Mouse (Mus musculus): ENCODE measurements around the gene Cd59b. TPM values are rescaled to one million over a fixed set of nuclear protein-coding genes. Genes with fewer than 3 reads are reported as not detected.
A peak's percentile ranks its signal among the peaks of the same experiment; 100 is the strongest.
"Not testable (repeated sequence)": the region's sequence is repeated elsewhere in the genome, so short reads cannot be mapped to it uniquely, and the experiment has no call there.

Cd59b gene
- total RNA-seq, 2 experiments from 2014 or later: 1.7 to 4.2 TPM

DNA sequence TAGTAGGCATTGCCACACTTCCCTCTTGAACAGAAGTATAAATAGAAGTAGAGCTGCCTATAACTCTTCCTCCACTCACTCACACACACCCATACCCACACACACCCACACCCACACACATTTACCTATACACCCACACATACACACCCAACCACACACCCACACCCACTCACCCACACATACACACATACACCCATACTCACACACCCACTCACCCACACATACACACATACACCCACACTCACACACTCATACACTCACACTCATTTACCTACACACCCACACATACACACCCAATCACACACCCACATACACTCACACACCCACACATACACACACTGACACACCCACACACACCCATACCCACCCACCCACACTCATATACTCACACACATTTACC lies 12.8 kb downstream of the Cd59b start:
- no peak for TF ChIP-seq CTCF (IDR thresholded peaks at IDR 0.05)
- intact Hi-C loops (cut with DNase I): no loop called here
- no peak for DNase-seq
- H3K27ac ChIP-seq: no peak overlapping the region
- H3K4me3 ChIP-seq: no peak overlapping the region

DNA sequence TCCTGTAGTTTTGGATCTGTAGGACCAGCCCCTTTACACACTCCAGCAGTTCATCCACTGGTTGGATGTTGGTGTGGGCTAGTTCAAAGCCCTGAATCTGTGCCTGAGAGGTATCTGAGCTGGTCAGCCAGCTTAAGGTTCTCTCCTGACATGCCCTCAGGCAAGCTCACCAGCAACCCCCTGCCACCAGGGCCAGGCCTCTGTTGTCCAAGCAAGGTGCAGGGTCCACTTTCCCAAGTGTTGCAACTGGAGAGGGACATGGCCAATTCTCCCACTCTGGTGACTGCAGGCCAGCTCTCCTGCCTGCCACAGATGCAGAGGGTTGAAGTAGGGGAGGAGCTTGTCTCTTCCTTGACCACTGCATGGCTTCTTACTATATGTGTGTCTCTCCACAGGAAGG lies 14.4 kb downstream of the Cd59b start:
- DNase-seq; H3K4me3 ChIP-seq; intact Hi-C loops (cut with DNase I); H3K27ac ChIP-seq: not testable (repeated sequence)

DNA sequence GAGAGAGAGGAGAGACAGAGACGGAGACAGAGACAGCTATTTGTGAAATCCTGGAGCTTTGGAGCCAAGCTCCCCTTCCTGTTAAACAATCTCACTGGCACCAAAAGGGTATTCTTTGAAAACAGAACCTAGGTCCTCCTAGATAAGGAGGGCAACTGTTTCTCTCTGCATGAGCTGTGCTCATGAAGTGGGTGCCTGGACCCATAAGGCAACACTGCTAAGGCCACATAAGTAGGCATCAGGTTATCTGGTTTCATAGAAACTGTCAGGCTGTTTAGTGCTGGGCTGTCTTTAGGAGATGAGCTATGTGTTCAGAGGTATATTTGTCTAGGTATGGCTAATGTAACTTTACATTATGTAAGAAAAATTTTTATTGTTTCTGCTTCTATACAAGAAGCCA lies 17.9 kb downstream of the Cd59b start:
- intact Hi-C loops (cut with DNase I); H3K27ac ChIP-seq; H3K4me3 ChIP-seq; DNase-seq: not testable (repeated sequence)

GRCm38 (mm10) chr2:104093305-104093704 lies 23.7 kb downstream of the Cd59b start:
- TF ChIP-seq CTCF (IDR thresholded peaks at IDR 0.05): no peak
- no peak overlapping the region for H3K27ac ChIP-seq
- no peak overlapping the region for H3K4me3 ChIP-seq
- intact Hi-C loops (cut with DNase I): no loop called here
- no peak for DNase-seq

DNA sequence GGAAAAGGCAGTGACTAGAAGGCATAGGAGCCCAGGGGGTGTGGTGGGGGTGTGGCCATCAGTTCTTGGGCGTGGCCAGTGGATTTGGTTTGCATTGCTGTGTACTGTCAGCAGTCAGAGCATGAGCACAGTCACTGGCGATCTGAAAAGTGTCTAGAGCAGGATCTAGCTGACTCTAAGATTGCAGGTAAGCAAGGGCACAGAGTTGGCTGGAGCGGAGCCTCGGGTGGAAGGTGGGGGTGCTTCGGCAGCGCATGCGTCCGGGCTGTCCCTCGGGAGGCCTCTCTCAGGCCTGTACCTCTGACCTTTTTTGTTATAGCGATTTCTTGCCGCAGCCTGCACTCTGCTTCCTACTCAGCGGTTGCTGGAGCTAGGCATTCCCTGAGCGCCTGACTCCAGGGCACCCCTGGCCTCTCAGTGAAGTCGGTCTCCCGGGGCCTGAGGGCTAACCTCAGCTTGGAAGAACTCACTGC lies 26.1 kb downstream of the Cd59b start, which contains the start of gene Cd59a:
Cd59a (plus strand) TSS at position 61 of the 473 bp plus-strand sequence.
- no peak for TF ChIP-seq CTCF (IDR thresholded peaks at IDR 0.05)
- intact Hi-C loops (cut with DNase I): loop anchor here (1.0 to 2.0 kb wide), 2 partner anchors 27 to 61 kb away; partner anchors contain the start of gene Gm10799

GRCm38 (mm10) chr2:104096256-104096655 lies 26.6 kb downstream of the Cd59b start:
- no peak for TF ChIP-seq CTCF (IDR thresholded peaks at IDR 0.05)
- peak overlapping the region; percentile 95 for H3K27ac ChIP-seq
- intact Hi-C loops (cut with DNase I): loop anchor here (2.0 kb wide), 1 partner anchor 61 kb away; no protein-coding TSS in a partner anchor
- no peak for DNase-seq
- peak overlapping the region; percentile 74 for H3K4me3 ChIP-seq

More for the DNA sequence above, 26.1 kb downstream of the Cd59b start, which contains the start of gene Cd59a:
- Histone ChIP-seq H3K4me3 (peak within 1 kb of the TSS; percentile 74), H3K27ac (peak within 1 kb of the TSS; percentile 95)
- peak; percentile 86 for DNase-seq

DNA sequence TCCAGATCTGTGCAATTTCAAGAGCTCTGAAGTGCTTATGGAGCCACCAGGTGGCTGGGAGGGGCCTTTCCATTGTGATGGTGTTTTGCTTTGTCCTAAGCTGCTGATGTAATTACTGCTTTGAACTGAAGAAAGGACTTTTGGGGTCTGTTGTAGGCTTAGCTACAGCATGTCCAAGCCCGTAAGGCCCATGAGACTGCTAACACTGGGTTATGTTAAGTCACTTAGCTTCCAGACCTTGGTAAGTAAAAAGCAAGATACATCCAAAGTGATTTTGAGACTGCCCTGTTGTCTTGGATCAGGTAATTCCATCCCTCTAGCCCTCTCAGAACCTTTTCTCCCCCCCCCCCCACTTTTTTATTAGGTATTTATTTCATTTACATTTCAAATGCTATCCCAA lies 27.1 kb downstream of the Cd59b start:
- H3K27ac ChIP-seq: peak overlapping the region; percentile 95
- peak overlapping the region; percentile 74 for H3K4me3 ChIP-seq
- intact Hi-C loops (cut with DNase I): loop anchor here (2.0 kb wide), 1 partner anchor 62 kb away; no protein-coding TSS in a partner anchor
- DNase-seq: not testable (repeated sequence)

GRCm38 (mm10) chr2:104097396-104097795 lies 27.7 kb downstream of the Cd59b start:
- intact Hi-C loops (cut with DNase I): loop anchor here (2.0 kb wide), 1 partner anchor 63 kb away; no protein-coding TSS in a partner anchor
- not testable (repeated sequence) for H3K27ac ChIP-seq, DNase-seq
- H3K4me3 ChIP-seq: peak overlapping the region; percentile 74

DNA sequence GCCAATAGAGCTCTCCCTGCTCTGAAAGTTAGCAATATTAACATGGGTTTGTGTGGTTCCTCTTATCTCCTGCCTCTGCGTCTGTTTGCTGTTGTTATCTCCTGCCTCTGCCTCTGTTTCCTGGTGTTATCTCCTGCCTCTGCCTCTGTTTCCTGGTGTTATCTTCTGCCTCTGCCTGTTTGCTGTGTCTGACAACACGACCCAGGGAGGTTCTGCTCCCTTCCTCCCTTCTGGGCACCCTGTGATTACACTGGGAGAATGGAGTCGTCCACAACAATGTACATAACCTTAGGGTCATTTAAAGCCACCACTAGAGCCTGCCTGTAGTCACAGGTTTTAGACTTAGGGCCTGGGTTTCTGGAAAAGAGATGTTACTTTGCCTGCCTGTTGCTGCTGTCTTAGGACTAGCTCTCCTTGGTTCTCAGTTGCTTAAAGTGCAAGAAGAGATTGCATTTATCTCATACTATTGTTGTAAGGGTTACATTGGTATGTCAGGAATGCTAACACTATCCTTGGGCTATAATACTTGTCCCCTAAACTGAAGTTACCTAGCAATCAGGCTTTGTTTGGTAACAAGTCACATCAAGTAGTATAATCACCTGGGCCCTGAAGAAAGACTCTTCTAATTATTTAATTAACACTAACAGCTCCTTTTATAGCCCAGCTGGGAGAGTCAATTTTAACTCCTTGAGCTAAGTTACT lies 29.0 kb downstream of the Cd59b start:
- no peak for DNase-seq
- intact Hi-C loops (cut with DNase I): no loop called here
- TF ChIP-seq CTCF (IDR thresholded peaks at IDR 0.05): no peak
- no peak overlapping the region for H3K4me3 ChIP-seq
- no peak overlapping the region for H3K27ac ChIP-seq

DNA sequence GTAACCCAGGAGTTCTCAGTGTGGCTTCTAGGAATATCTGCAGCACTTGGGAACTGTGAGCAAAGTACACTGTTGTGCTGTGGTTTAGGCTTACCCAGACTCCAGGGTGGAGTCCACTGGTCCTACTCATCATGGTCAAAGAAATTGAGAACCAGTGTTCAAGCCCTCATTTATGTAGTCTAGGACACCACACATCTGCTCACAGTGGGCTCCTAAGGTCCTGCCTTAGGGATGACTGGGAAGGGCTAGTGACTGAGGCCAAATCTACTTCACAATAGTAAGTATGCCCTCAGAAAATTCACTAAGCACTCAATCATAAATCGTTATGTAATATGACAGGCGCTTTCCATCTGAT lies 29.6 kb downstream of the Cd59b start:
- no peak for DNase-seq
- no peak for TF ChIP-seq CTCF (IDR thresholded peaks at IDR 0.05)
- intact Hi-C loops (cut with DNase I): no loop called here
- Histone ChIP-seq H3K4me3 (no peak overlapping the region), H3K27ac (no peak overlapping the region)

- H3K4me3 ChIP-seq: no peak overlapping the region
- DNase-seq: no peak
- no peak overlapping the region for H3K27ac ChIP-seq
- TF ChIP-seq CTCF (IDR thresholded peaks at IDR 0.05): no peak
- intact Hi-C loops (cut with DNase I): no loop called here
Measured at GRCm38 (mm10) chr2:104099946-104100345, 30.3 kb downstream of the Cd59b start.

DNA sequence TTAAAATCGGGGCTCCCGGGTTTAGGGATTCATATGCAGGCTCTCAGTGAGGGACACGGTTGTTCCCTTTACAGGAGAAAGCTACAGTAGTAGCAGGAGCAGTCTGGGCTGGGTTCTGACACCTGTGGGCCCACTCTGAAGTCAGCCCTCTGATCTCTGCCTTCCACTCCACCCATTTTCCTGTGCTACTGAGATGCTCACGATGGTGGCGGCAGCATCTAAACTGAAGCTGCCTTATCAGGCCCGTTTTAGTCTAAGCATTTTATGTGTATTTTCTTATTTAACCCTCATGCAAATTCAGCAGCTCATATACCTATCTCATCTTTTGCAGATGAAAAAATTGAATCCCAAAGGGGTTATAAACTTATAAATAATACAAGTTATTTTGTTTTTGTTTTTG lies 35.2 kb downstream of the Cd59b start:
- no peak for DNase-seq
- no peak for TF ChIP-seq CTCF (IDR thresholded peaks at IDR 0.05)
- H3K27ac ChIP-seq: no peak overlapping the region
- intact Hi-C loops (cut with DNase I): no loop called here
- no peak overlapping the region for H3K4me3 ChIP-seq

- H3K27ac ChIP-seq; intact Hi-C loops (cut with DNase I); H3K4me3 ChIP-seq; DNase-seq: not testable (repeated sequence)
Measured at GRCm38 (mm10) chr2:104109021-104109420, 39.4 kb downstream of the Cd59b start.

DNA sequence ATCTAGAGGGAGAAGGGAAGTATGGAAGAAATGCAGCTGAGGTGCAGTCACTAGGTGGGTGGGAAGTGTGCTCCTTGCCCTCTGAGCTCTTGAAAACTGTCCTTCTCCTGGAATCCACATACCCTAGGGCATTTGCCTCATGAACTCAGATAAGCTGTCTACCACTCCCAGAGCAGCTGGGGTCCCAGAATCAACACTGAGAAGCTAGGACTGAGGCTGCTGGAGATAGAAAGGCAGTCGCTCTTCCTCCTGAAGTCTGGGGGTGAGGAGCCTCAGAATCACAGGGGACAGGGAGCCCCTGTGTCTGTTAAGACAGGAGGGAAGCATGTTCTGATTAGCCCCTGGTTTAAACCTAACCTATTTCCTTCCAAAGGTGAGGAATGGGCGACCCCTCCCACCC lies 39.9 kb downstream of the Cd59b start:
- no peak for DNase-seq
- Histone ChIP-seq H3K4me3 (no peak overlapping the region), H3K27ac (no peak overlapping the region; the same call in 1 of the 2 replicates)
- TF ChIP-seq CTCF (IDR thresholded peaks at IDR 0.05): no peak
- intact Hi-C loops (cut with DNase I): no loop called here

All from gastrocnemius, adult 2 months (tissue).